In genomic region chr13:83567681-83568080, GRCm38 (mm10) we compare ENCODE assay signal across 22 mouse cellular contexts.
A peak's percentile ranks its signal among the peaks of the same experiment; 100 is the strongest.
DNase-seq lines count a peak whose midpoint lies in the region; ATAC-seq and TF ChIP-seq lines count a peak whose summit lies in the region.
"Had no signal": no experiment of that assay in that cellular context is flagged by ENCODE, and none has a peak within 500 bp of the region (broad histone marks: within the 10 kb centered on the region; RNA-seq: fewer than 3 reads in every experiment).

No protein-coding gene starts in this region.

- no peaks in the 10 kb centered on the region for H3K27me3 ChIP-seq in heart, embryonic 10.5 days (ENCODE audit: insufficient read depth, poor library complexity, severe bottlenecking)
- no peaks in the 10 kb centered on the region for H3K27me3 ChIP-seq in midbrain, postnatal 0 days (ENCODE audit: insufficient read depth, low read length)
- no peaks in the 10 kb centered on the region for H3K27me3 ChIP-seq in midbrain, embryonic 10.5 days (ENCODE audit: low read depth, poor library complexity, severe bottlenecking)
- H3K27me3 ChIP-seq in forebrain, embryonic 14.5 days (replicated peaks; ENCODE audit: control insufficient read depth, insufficient read depth, low read length) = no peaks in the 10 kb centered on the region
- no peaks in the 10 kb centered on the region for H3K27me3 ChIP-seq in cerebellum, adult 2 months (ENCODE audit: control insufficient read depth, insufficient read depth, low read length)
- H3K27me3 ChIP-seq in intestine, embryonic 15.5 days (replicated peaks) = no peaks in the 10 kb centered on the region
- H3K27me3 ChIP-seq: embryonic facial prominence, embryonic 15.5 days had no signal

- 0 out of 2 replicates have a peak overlapping the region, but pooled peaks have one; percentile 42 for H3K27ac ChIP-seq in heart, embryonic 10.5 days
- no peak overlapping the region for H3K27ac ChIP-seq in midbrain, postnatal 0 days (ENCODE audit: low read depth, low read length)
- H3K27ac ChIP-seq in midbrain, embryonic 10.5 days (replicated peaks) = no peak overlapping the region
- no peak overlapping the region for H3K27ac ChIP-seq in forebrain, embryonic 14.5 days (ENCODE audit: low read depth, low read length)
- no peak overlapping the region for H3K27ac ChIP-seq in cerebellum, adult 2 months (ENCODE audit: insufficient read depth, low read length)
- no peak overlapping the region for H3K27ac ChIP-seq in intestine, embryonic 15.5 days
- H3K27ac ChIP-seq: embryonic facial prominence, embryonic 15.5 days; macrophage had no signal

- no peaks in the 10 kb centered on the region for H3K9me3 ChIP-seq in heart, embryonic 10.5 days
- no peaks in the 10 kb centered on the region for H3K9me3 ChIP-seq in midbrain, postnatal 0 days (ENCODE audit: low read length)
- H3K9me3 ChIP-seq in midbrain, embryonic 10.5 days (replicated peaks) = no peaks in the 10 kb centered on the region
- no peaks in the 10 kb centered on the region for H3K9me3 ChIP-seq in forebrain, embryonic 14.5 days (replicated peaks; ENCODE audit: control insufficient read depth, low read length)
- H3K9me3 ChIP-seq in intestine, embryonic 15.5 days = no peaks in the 10 kb centered on the region
- H3K9me3 ChIP-seq: embryonic facial prominence, embryonic 15.5 days; G1E had no signal

- H3K4me1 ChIP-seq in heart, embryonic 10.5 days = peaks cover 51% of the 10 kb centered on the region
- H3K4me1 ChIP-seq in midbrain, postnatal 0 days (ENCODE audit: insufficient read depth, low read length) = no peaks in the 10 kb centered on the region; the same call in 1 of the 2 replicates
- H3K4me1 ChIP-seq in midbrain, embryonic 10.5 days = peaks cover 8% of the 10 kb centered on the region
- H3K4me1 ChIP-seq in forebrain, embryonic 14.5 days (ENCODE audit: control insufficient read depth, insufficient read depth, low read length) = peaks cover 10% of the 10 kb centered on the region; the same call in 1 of the 2 replicates
- no peaks in the 10 kb centered on the region for H3K4me1 ChIP-seq in cerebellum, adult 2 months (ENCODE audit: control insufficient read depth, insufficient read depth, low read length)
- no peaks in the 10 kb centered on the region for H3K4me1 ChIP-seq in intestine, embryonic 15.5 days (replicated peaks)

- H3K9ac ChIP-seq in midbrain, postnatal 0 days (replicated peaks; ENCODE audit: low read length, poor library complexity, severe bottlenecking) = no peak overlapping the region
- H3K9ac ChIP-seq in forebrain, embryonic 14.5 days (ENCODE audit: low read length) = no peak overlapping the region
- no peak overlapping the region for H3K9ac ChIP-seq in intestine, embryonic 15.5 days
- H3K9ac ChIP-seq: embryonic facial prominence, embryonic 15.5 days; lung, embryonic 14.5 days had no signal

- no peak for ATAC-seq in midbrain, postnatal 0 days (ENCODE audit: low FRiP score)
- peak; percentile 74 for ATAC-seq in forebrain, embryonic 14.5 days
- no peak for ATAC-seq in intestine, embryonic 15.5 days

- 67% methylated on average over 3 of the region's 3 CpGs for WGBS in heart, embryonic 10.5 days
- WGBS in midbrain, postnatal 0 days = 66% methylated on average over 3 of the region's 3 CpGs
- WGBS in midbrain, embryonic 10.5 days = 63% methylated on average over 3 of the region's 3 CpGs
- WGBS in forebrain, embryonic 14.5 days = 32% methylated on average over 3 of the region's 3 CpGs
- 56% methylated on average over 3 of the region's 3 CpGs for WGBS in cerebellum, adult 2 months
- WGBS in intestine, embryonic 15.5 days = 78% methylated on average over 3 of the region's 3 CpGs

- H3K4me2 ChIP-seq in midbrain, postnatal 0 days (ENCODE audit: low read depth, low read length, poor library complexity, severe bottlenecking) = no peak overlapping the region
- H3K4me2 ChIP-seq in forebrain, embryonic 14.5 days (ENCODE audit: low read length) = no peak overlapping the region
- H3K4me2 ChIP-seq in intestine, embryonic 15.5 days (replicated peaks) = no peak overlapping the region
- H3K4me2 ChIP-seq: embryonic facial prominence, embryonic 15.5 days; liver, embryonic 11.5 days; lung, embryonic 14.5 days had no signal

- DNase-seq in heart, embryonic 10.5 days (ENCODE audit: low spot score) = no peak
- DNase-seq in heart, postnatal 36 days = no peak
- peak; percentile 31 for DNase-seq in midbrain, postnatal 0 days (ENCODE audit: low spot score)
- no peak for DNase-seq in midbrain, embryonic 10.5 days (ENCODE audit: low spot score)
- DNase-seq in forebrain, embryonic 14.5 days (ENCODE audit: low spot score) = peak; percentile 71
- DNase-seq in retina, postnatal 1 day = peak; percentile 94
- DNase-seq in cerebellum, adult 2 months = no peak
- DNase-seq: adrenal gland, adult 2 months; cerebellum, adult 18-20 months; heart, postnatal 10 days; kidney, adult 18-20 months; kidney, postnatal 36 days; layer of hippocampus, postnatal 36 days; left cerebral cortex, postnatal 4 days; lung, embryonic 14.5 days; right cerebral cortex, postnatal 14 days; thymus, adult 18-20 months had no signal

- no peak for TF ChIP-seq POLR2A in cerebellum, adult 2 months (IDR thresholded peaks at IDR 0.05; ENCODE audit: borderline replicate concordance, insufficient read depth, low read length)

- no peaks in the 10 kb centered on the region for H3K36me3 ChIP-seq in heart, embryonic 10.5 days
- no peaks in the 10 kb centered on the region for H3K36me3 ChIP-seq in midbrain, postnatal 0 days (ENCODE audit: insufficient read depth, low read length)
- H3K36me3 ChIP-seq in midbrain, embryonic 10.5 days = no peaks in the 10 kb centered on the region
- H3K36me3 ChIP-seq in forebrain, embryonic 14.5 days (ENCODE audit: control insufficient read depth, insufficient read depth, low read length) = no peaks in the 10 kb centered on the region
- H3K36me3 ChIP-seq in intestine, embryonic 15.5 days = no peaks in the 10 kb centered on the region
- H3K36me3 ChIP-seq: embryonic facial prominence, embryonic 15.5 days; G1E had no signal

- intact Hi-C loops in heart, postnatal 36 days (cut with DNase I) = no loop called here

- no peak for TF ChIP-seq CTCF in midbrain, postnatal 0 days (IDR thresholded peaks at IDR 0.05)
- TF ChIP-seq CTCF in cerebellum, adult 2 months (IDR thresholded peaks at IDR 0.05; ENCODE audit: borderline replicate concordance, insufficient read depth, low read depth, low read length) = no peak

- no peak overlapping the region for H3K4me3 ChIP-seq in heart, embryonic 10.5 days
- H3K4me3 ChIP-seq in midbrain, postnatal 0 days (ENCODE audit: low read depth, low read length) = no peak overlapping the region
- H3K4me3 ChIP-seq in midbrain, embryonic 10.5 days = no peak overlapping the region
- no peak overlapping the region for H3K4me3 ChIP-seq in forebrain, embryonic 14.5 days (ENCODE audit: low read depth, low read length)
- no peak overlapping the region for H3K4me3 ChIP-seq in cerebellum, adult 2 months (replicated peaks; ENCODE audit: insufficient read depth, low read depth, low read length)
- no peak overlapping the region for H3K4me3 ChIP-seq in intestine, embryonic 15.5 days (replicated peaks)
- H3K4me3 ChIP-seq: embryonic facial prominence, embryonic 15.5 days had no signal

Comparison
In these comparisons a context has a peak if more than half of its experiments do, and no peak if none do; other contexts are left out.
1. DNase-seq: peak in midbrain, postnatal 0 days (single experiment), forebrain, embryonic 14.5 days (single experiment) and retina, postnatal 1 day (single experiment); none in heart, embryonic 10.5 days (single experiment), heart, postnatal 36 days (0 of 2), midbrain, embryonic 10.5 days (single experiment) and cerebellum, adult 2 months (0 of 2).